Mouse (Mus musculus) layer of hippocampus, postnatal 36 days (tissue): ENCODE results near the gene Cldn34c2. TPM values are rescaled to one million over a fixed set of nuclear protein-coding genes. Genes with fewer than 3 reads are reported as not detected.
"Not testable (repeated sequence)": the region's sequence is repeated elsewhere in the genome, so short reads cannot be mapped to it uniquely, and the experiment has no call there.

ENCODE experiments used
- DNase-seq, 2 experiments: peaks; one replicate each; pipeline ENCODE4 v3.0.0; 2022
- total RNA-seq, 2 experiments: library from RNA; stranded (reverse); gene quantifications; 2 replicates each; pipeline ENCODE4 v1.2.3; 2021

Cldn34c2 gene
- total RNA-seq: 1 to 10 TPM in 1 of 2 experiments, not detected in 1; 1.1 TPM

DNA sequence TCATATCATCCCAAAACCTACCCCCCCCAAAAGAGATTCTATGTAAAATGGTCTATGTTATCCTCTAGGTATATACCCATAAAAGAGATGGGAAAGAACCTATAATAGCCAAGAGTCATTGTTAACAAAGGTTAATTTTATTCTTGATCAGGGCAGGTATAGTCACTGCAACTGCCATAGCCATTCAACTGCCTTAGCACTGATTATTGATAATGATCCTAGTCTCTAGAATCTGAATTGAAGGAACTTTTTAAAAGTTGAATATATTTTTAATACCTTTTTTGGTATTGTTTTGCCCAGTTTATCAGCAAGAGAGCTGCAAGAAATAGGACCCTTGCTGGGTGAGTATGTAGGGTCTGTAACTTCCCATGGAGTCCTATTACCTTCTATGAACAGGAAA is at the start of gene Cldn34c2:
Cldn34c2 (plus strand) TSS at position 301 of the 400 bp plus-strand sequence.
- not testable (repeated sequence) for DNase-seq

GRCm38 (mm10) chrX:123551378-123551777 is 30.1 kb upstream of the Cldn34c2 start:
- DNase-seq: not testable (repeated sequence)

DNA sequence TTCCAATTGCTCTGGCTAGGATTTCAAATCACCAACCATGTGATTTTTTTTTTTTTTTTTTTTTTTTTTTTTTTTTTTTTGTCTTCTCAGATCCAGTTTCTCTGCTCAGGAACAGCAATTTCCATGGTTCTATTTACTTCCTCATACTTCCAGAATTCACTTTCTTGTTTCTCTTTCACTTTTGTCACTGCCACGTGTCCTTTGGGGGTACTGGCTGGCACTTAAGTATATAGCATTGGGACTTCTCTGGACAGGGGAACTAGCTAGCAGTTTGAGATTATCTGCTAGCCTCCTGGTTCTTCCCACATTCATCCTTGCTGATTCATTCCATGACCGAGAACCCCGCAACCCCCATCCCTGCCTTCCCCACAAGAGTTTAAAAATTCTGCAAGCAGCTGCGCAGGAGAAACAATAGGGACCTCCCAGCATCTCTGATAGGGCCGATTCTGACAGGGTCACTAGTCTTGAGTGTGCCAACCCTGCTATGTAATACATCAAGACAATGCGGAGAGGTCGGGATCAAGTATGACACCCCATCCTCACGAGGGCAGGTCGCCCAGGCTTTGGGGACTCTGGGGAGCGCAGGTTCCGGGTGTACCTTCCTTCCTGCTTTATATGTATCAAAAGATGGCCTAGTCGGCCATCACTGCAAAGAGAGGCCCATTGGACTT is 30.8 kb downstream of the Cldn34c2 start:
- peak; percentile 0 to 1 for DNase-seq

Other genes with a start within 250 kb of the Cldn34c2 start
- gene Gm17467, start 123.1 kb downstream of the Cldn34c2 start, total RNA-seq: not detected
- not detected for gene Cldn34c3, start 212.0 kb downstream of the Cldn34c2 start, total RNA-seq